Mouse (Mus musculus) heart, postnatal 0 days (tissue): ENCODE results near the gene Gm10139. TPM values are rescaled to one million over a fixed set of nuclear protein-coding genes. Genes with fewer than 3 reads are reported as not detected.
"Not testable (repeated sequence)": the region's sequence is repeated elsewhere in the genome, so short reads cannot be mapped to it uniquely, and the experiment has no call there.

Experiments used
- ATAC-seq: fragments of 200-750 bp; cut with Nextera tagmentation; 2 replicates; pipeline ENCODE4 v1.8.0; 2017; ENCODE audit warnings: low read depth, moderate number of reproducible peaks, moderate library complexity; ENCODE audit not compliant: insufficient read depth
- DNase-seq: peaks from one replicate; pipeline ENCODE4 v3.0.0-alpha.2; 2016; ENCODE audit warnings: low spot score
- H3K27ac ChIP-seq: fragments of 300-500 bp; sonication (generic); 2 replicates; pipeline ENCODE4 v1.5.1; 2014; ENCODE audit warnings: low read depth, mild to moderate bottlenecking
- H3K27me3 ChIP-seq: fragments of 300-500 bp; sonication (generic); 2 replicates; pipeline ENCODE4 v1.6.1; 2014; ENCODE audit warnings: low read length, mixed read lengths; ENCODE audit not compliant: control insufficient read depth, insufficient read depth
- H3K36me3 ChIP-seq: fragments of 300-500 bp; sonication (generic); replicated peaks from 2 replicates; pipeline ENCODE4 v1.6.1; 2014; ENCODE audit warnings: low read length, mixed read lengths; ENCODE audit not compliant: control insufficient read depth, insufficient read depth
- H3K4me1 ChIP-seq: fragments of 300-500 bp; sonication (generic); 2 replicates; pipeline ENCODE4 v1.6.1; 2014; ENCODE audit warnings: antibody characterized with exemption; ENCODE audit not compliant: control insufficient read depth, insufficient read depth
- H3K4me2 ChIP-seq: fragments of 300-500 bp; sonication (generic); 2 replicates; pipeline ENCODE4 v1.6.1; 2014; ENCODE audit warnings: low read depth, mild to moderate bottlenecking, low read length, moderate library complexity
- H3K4me3 ChIP-seq: fragments of 300-500 bp; sonication (generic); 2 replicates; pipeline ENCODE4 v1.5.1; 2014; ENCODE audit warnings: low read depth, low read length
- H3K9ac ChIP-seq: fragments of 300-500 bp; sonication (generic); replicated peaks from 2 replicates; pipeline ENCODE4 v1.6.1; 2014; ENCODE audit warnings: low read depth, low read length, mixed read lengths
- H3K9me3 ChIP-seq: fragments of 300-500 bp; sonication (generic); replicated peaks from 2 replicates; pipeline ENCODE4 v1.6.1; 2016; ENCODE audit warnings: low read length; ENCODE audit not compliant: control insufficient read depth
- WGBS: fragments of 180-500 bp; shearing (Covaris S2); extraction: QIAGEN DNeasy Blood & Tissue Kit; methylation state at CpG from one replicate; pipeline ENCODE4 v1.1.7; 2014; 5-methylcytosine and 5-hydroxymethylcytosine counted together
- polyA plus RNA-seq: library from polyadenylated mRNA; unstranded; fragments of >200 nt; fragmentation: Nextera tagmentation; extraction: Ambion mirVana; gene quantifications from 2 replicates; pipeline ENCODE4 v1.2.1, GENCODE M21; 2015
- total RNA-seq: library from RNA; depleted of rRNA; stranded (reverse); fragments of >200 nt; gene quantifications from 2 replicates; pipeline ENCODE4 v1.2.3, GENCODE M21; 2014; ENCODE audit warnings: low replicate concordance; rRNA removed

The Gm10139 gene
- not detected in 2 replicates for total RNA-seq
- not detected in 2 replicates for polyA plus RNA-seq

- no CpG with 5 or more reads among the region's 3 CpGs for WGBS
- H3K4me3 ChIP-seq, DNase-seq, ATAC-seq, H3K4me1 ChIP-seq, H3K36me3 ChIP-seq, H3K9ac ChIP-seq, H3K9me3 ChIP-seq, H3K4me2 ChIP-seq, H3K27me3 ChIP-seq, H3K27ac ChIP-seq: not testable (repeated sequence)
Observed at GRCm38 (mm10) chr13:65512378-65512777, at the start of gene Gm10139. Gene Gm10139, plus strand, starts transcription at chr13:65512678.

GRCm38 (mm10) chr13:65557636-65558035, 45.2 kb downstream of the Gm10139 start:
- H3K27ac ChIP-seq, DNase-seq, H3K4me1 ChIP-seq, H3K9ac ChIP-seq, H3K36me3 ChIP-seq, H3K4me2 ChIP-seq, H3K4me3 ChIP-seq, H3K9me3 ChIP-seq, H3K27me3 ChIP-seq, ATAC-seq: not testable (repeated sequence)
- WGBS, result 58% methylated on average over 4 of the region's 4 CpGs

Other genes with a start within 250 kb of the Gm10139 start
- 21.1 and 27.6 TPM in 2 replicates for gene Zfp369, start 233.9 kb upstream of the Gm10139 start, total RNA-seq
- 5.2 and 6.2 TPM in 2 replicates for gene Zfp369, start 233.9 kb upstream of the Gm10139 start, polyA plus RNA-seq